Mouse (Mus musculus) MEL-GATA-1-ER (cell line): ENCODE data around the gene Ankrd22.
"Not testable (repeated sequence)": the region's sequence is repeated elsewhere in the genome, so short reads cannot be mapped to it uniquely, and the experiment has no call there.

ENCODE experiments used
- DNase-seq: peaks from one replicate; pipeline ENCODE4 v3.0.0-alpha.2; 2012; ENCODE audit warnings: low read depth; ENCODE audit errors: extremely low read depth

The Ankrd22 gene

DNA sequence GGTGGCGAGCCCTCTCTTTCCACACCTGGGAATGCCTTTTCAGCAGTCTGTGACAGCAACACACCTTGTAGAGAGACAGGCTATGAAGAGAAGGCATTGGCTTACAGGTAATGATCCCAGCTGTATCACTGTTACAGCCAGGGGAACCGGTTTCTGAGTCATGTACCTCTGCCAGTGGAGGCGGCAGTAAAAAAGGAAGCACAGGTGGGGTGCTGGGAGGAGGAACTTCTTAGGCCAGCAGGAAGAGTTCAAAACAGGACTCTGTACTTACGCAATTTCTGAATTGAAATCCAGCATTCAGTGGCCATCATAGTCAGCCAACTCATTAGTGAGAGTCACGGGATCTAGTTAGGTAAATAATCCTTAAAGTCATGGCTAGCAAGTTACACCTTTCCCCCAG, at the start of gene Ankrd22:
Ankrd22 (minus strand) TSS at position 163 of the 400 bp plus-strand sequence.
- no peak for DNase-seq

DNA sequence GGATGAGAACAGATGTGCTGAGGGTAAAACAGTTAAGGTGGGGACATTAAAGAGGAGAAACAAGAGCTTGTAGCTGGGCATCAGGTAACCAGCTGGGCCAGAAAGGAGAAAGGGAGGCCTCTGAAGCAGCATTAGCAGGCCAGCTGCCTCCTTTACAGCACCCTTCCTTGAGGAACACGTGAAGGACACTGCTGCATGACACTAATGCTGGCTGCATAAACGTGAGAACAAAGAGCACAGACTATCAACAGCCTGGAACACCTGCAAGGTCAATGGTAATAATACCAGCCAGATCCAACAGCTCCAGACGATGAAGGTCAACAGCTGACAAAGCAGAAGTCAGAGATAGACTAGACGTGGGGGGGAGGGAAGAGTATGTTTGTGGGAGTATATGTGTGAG, 48.3 kb upstream of the Ankrd22 start:
- DNase-seq, result no peak

DNA sequence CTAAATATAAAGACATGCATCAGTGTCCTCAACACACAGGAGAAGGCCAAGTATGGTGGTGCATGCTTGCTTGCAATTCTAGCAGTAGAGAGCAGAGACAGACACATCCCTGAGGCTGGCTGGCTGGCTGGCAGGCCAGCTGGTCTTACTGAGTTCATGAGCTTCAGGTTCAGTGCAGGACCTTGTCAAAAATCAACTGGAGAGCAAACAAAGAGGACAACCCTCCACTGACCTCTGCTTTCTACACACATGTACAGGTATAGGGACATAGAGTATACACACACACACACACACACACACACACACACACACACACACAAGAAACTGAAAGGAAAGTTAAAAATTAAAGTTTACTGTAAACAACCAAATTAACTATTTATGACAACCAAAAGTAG, 47.4 kb upstream of the Ankrd22 start:
- no peak for DNase-seq

DNA sequence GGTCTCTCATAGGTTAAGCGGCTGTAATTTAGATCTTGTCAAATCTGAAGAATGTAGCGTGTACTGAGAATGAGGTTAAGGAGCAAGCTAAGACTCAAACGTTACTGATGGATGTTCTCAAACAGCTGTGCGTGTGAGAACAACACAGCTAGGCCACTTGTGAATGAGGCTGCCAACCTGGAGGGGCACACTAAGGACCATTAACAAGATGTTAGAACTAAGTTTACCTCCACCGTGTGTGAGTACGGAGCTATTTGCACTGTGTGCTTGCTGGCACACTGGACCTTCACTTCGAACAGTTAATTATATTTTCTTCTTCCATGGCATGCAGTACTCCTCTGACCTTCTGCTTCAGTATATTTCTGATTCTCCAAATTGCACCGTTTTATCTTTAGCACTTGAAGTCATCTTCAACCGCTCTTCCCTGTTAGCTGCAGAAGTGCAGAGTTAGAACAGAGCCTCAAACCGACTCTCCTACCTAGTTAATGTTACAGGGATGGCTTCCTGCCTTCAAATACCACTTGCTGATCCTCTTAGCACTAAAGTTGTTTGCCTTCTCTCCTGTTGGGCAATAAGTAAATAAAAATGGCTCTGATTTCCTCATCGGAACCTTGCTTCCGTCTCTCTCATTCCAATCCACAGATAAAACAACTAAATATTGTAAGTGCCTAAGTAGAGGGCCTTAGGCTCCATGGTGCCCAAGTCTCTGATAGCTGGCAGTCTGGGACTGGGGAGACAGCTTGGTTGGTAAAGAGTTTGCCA, 46.8 kb upstream of the Ankrd22 start:
- DNase-seq, result no peak

DNA sequence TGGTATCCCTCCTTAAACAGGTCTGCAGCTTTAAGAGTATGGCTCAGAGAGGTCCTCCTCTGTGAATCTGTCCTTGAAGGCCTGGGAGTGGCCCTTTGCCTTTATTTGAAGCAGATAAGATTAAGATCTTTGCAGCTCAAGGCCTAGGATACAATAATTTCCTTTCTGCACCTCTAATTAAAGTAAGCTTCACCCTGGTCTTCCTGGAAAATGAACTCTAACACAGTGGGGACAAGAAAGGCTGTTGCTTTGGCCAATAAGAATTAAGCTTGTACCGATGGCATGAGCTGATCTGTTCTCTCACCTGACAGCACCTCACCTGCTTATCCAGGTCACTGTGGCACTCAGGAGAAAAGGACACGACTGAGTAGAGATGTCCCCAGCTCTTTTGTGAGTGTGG, 45.0 kb upstream of the Ankrd22 start:
- no peak for DNase-seq

DNA sequence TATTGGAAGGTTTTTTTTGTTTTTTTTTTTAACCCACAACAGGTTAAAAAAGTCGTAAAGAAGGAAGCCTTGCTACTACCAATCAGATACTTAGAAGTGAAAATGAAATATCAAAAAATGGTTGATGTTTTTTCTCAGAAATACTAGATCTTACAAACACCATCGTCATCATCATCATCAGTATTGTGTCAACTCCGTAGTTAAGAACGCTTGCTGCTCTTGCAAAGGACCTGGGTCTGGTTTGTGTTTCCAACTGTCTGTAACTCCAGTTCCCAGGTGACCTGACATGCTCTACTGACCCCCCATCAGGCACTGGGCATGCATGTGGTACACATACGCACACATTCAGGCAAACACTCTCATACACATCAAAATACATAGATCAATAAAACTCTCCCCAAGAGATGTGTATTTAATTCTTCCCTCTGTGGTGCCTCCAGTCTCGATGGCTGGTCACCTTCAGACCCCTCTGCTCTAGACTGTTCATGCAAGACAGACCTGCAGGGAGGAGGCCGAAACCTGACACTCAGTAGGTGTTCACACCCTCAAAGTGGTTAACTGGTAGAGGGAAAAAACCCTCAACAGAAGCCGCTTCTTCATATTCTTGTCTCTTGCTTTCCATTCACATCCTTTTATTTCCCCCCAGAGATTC, 44.2 kb upstream of the Ankrd22 start:
- no peak for DNase-seq

DNA sequence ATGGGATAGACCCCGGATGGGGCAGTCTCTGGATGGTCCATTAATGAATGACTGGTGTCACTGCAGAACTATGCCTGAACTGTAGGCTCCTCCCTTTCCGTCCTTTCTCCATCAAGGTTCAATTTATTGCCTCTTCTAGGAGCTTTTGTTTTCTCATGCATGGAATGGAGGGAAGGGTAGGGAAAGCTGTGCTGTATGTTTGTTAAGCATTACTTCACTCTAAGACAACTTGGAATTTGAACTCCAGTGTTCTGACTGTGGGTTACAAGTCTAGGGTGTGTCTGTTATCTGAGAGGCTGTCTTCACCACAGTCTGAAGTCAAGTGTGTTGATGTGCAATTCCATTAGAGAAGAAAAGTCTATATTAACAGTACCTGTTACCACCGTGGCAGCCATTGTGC, 43.2 kb upstream of the Ankrd22 start:
- DNase-seq, result no peak

DNA sequence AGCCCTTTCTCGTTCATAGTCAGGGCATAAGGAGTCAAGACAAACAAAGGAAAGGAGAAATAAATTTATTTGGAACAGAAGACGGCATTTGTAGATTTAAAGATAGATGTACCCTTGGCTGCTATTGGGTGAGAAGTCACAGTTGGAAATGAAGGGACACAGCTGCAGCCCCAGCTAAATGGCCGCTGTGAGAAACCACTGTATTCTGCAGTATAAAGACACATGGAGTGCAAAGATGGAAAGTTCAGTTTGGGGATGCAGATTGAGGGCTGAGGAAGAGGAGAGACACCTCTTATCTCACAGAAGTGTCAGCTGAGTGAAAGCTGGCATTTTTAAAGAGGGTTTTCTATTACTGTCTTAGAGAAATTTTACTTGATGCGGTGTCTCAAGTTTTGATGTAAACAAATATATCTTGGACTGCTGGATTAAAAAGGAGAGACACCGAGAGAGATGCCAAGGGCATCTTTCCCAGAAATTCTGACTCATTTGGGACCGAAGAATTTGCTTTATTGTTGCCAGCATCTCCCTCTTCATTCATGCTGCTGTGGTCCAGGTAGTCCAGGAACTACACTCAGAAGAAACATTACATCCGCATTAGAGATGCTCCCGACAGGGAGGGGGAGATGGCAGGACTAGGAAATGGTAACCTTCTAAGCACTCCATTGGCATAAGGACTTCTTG, 41.0 kb upstream of the Ankrd22 start:
- DNase-seq, result no peak

DNA sequence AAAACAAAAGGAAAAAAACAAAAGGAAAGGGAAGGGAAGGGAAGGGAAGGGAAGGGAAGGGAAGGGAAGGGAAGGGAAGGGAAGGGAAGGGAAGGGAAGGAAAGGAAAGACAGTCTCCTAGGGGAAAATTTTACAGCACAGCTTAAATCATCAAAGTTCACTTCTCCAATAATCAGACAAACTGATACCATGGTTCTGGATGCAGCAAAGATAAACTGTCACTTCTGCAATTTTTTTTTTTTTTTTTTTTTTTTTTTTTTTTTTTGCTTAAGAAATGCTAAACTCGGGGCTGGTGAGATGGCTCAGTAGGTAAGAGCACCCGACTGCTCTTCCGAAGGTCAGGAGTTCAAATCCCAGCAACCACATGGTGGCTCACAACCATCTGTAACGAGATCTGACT, 40.3 kb upstream of the Ankrd22 start:
- not testable (repeated sequence) for DNase-seq

DNA sequence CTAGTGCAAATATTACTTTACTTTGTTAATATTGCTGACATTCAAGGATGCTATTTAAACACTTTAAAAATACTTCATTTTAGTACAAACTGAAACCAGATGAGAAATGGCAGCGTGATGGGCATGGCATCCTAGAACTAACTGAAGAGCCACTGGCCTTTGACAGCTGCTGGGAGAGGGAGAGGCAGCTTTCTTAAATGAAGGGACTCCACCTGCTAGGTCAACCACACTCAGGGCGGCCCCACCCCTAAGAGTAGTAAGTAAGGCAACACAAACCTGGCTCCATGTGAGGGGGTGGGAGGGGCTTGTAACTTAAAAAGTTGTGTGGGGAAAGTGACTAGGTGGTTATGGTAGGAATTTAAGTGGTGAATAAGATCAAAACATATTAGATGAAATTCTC, 36.8 kb upstream of the Ankrd22 start:
- no peak for DNase-seq

DNA sequence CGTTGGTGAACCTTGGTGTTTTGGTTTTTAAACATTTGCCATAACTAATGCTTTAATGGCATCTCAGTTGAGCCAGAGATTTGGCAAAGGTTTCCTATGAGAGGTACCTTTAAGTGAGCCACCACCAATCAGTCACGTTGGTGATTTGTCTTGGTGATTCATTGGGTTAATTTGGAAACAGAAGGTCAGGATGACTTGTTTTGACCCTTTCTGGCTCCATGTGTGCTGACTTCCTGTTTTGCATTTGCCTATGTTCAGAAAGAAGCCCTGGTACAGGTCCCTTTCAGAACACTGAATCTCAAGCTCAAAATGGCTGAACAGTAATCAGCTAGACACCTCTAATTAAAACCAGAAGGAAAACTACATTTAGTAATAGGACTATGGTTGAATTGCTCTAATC, 33.6 kb upstream of the Ankrd22 start:
- no peak for DNase-seq

DNA sequence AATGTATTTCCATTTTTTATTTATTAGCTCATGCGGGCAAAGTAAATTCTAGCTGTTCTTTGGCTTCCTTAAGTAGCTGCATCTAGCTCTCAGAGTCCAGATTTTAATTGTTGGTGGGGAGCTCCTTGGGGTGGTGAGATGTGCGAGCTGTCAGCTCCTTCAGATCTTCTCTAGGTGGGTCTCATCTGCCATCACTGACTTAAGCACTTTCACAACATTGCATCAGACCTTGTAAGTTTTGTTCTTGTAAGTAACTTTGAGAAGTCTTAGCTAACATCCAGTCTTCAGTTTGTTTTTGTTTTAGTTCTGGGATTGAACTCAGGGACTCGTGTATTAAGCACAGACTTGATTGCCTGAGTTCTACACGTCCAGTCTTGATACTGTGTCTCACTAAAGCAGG, 33.0 kb upstream of the Ankrd22 start:
- DNase-seq, result no peak

DNA sequence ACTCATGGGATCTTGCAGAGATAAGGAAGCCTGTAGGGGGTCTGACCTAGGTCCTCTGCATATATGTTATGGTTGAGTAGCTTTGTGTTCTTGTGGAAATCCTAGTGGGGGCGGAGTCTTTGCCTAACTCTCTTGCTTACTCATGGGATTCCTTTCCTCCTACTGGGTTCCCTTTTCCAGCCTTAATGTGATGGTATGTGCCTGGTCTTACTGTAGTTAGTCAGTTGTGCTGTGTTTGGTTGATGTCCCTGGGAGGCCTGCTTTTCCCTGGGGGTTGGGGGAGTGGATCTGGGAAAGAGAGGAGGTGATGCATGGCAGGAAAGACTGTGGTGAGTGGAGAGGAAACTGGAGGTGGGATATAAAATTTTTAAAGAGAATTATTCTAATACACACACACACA, 32.2 kb upstream of the Ankrd22 start:
- DNase-seq, result no peak

DNA sequence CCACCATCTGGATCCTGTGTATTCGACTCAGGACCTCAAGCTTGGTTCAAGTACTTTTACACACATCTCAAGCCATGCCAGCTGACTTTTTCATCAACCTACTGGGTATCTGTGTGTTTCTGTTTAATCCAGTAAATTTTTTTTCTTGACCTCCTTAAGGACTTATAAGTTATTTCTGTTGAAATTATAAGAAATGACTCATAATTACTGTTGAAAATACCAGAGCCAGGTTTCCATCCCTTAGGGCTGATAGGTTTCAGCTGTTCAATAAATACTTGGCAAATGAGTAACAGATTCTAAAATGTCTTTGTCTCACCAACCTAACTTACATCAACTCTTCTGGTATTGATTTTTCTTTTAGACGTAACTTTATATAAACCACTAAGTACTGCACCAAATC, 29.2 kb upstream of the Ankrd22 start:
- DNase-seq, result no peak

DNA sequence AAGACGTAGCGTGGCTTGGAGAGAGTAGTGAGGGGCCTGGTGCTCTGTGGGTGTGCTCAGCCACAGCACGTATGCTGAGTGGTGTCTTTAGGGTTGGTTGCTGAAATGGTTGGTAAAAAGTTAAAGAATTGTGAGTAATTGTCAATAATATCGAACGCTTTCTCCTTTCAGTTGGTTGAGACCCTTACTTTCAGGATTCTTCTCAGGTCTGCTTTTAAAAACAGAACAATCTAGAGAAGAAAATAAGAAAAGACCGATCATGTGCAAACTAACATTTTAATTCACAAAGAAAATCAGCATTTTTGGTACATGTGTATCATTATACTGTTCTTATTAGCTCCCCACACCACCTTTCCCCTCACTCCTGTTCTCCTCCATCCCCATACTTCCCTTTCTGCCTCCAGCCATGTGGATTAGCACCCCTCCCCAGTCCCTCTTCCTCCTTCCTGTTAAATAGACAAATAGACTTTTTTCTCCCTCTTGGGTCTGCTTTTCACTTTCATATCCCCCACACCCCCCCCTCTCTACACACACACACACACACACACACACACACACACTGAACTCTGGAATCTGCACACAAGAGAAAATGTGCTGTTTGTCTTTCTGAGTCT, 28.4 kb upstream of the Ankrd22 start:
- DNase-seq, result no peak

DNA sequence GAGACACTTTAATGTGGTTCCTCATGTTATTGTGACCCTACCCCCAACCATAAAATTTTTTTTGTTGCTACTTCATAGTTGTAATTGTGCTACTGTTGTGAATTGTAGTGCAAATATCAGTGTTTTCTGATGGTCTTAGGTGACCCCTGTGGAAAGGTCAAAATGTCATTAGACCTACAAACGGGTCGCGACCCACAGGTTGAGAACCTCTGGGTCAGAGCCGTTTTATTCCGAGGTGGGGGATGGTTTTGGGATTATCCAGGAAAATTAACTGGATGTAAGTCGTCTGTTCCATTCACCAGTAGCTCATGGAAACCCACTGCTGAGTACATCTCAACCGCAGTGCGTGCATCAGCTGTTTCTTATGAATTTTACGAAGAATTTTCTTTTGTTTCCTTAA, 27.8 kb upstream of the Ankrd22 start:
- DNase-seq, result no peak

DNA sequence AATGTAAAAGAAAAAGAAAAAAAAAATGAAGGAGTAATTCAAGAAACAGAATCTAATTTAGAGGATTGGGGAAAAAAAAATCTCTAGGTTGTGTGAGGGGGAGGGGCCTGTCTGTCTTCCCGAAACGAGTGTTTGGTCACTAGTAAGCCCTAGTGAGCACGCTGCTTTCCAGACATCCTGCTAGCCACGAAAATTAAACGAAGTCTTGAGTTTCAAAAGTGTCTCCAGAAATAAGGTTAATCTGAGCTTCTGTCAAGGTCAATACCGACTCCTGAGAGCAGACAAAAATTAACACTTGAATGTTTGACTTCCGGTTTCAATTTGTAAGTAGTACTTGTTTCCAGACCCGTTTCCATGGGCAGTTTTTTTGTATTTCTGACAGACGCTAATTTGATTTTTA, 27.3 kb upstream of the Ankrd22 start:
- DNase-seq, result no peak

DNA sequence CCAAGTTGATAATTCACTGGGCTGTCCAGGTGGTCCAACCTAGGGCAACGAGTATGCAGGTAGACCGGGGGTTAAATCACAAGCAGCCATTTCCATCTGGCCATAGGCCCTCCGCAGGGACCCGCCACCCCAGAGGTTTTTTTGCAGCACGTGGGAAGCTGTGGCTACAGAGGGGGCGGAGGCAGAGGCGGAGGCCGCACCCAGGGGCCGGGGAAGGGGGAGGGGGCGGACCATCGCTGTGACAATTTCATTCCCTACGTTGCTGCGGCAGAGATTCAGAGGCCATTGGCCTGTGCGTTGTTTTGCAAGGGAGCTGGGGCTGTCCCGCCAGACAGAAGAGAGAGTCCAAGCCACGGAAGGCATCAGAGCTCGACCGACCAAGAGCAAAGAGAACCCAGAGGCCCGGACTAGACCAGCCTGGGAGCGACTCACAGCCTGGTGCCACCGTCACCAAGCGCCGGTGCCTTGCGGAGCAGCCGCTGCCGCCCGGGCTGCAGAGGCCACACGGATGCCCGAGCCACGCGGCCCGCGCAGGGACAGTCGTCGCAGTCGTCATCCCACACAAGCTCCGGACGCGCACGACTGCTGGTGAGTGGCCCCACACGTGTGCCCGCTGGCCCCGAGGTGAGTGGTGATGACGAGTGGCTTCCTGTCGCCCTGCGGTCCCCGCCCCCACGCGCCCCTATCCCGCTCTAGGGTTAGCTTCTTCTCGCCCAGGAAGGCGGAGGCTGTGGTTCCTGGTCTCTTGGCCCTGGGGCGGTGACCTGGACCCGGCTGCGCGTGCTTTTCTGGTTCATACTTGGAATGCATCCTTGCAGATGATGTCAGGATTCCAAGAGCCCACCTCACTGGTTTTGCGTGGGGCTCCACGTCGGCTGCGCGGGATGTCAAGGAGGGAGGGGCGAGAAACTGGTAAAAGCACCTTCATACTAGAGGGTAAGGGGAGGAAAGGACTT, 26.4 kb upstream of the Ankrd22 start, which contains the start of gene Stambpl1:
Stambpl1 (plus strand) TSS at position 222 of the 956 bp plus-strand sequence.
- DNase-seq, result no peak

DNA sequence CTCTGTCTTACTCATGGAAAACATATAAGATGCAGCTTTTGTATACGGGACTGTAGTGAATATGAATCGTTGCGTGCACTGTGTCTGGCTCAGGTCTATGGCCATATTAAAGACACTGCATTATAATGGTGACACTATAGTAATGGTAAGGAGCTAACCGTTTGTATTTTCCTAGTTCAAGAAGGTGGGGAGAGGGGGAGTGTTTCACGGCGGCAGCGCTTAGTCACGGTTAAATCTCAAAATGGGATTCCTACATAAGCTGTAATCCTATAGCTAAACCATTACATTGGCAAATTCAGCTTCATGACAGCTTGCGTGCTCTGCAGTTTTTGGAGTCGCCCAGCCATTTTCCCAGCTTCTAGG, 25.8 kb upstream of the Ankrd22 start:
- no peak for DNase-seq

DNA sequence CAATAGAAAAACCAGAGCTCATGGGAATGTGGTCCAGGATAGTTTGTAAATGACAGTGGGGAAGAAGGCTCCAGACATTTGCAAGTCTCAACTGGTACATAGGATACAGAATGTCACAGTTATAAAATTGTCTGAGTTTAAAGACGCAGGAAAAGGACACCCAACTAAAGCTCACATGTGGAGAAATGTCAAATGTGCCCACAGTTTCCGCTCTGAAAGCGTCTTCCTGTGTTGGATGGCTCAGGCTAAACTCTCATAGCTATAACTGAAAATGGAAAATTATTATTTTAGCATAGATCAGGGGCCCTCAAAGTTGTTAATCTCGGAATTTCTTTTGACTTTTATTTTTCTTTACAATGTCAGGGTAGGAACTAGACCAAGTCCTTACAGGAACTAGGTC, 21.0 kb upstream of the Ankrd22 start:
- no peak for DNase-seq

DNA sequence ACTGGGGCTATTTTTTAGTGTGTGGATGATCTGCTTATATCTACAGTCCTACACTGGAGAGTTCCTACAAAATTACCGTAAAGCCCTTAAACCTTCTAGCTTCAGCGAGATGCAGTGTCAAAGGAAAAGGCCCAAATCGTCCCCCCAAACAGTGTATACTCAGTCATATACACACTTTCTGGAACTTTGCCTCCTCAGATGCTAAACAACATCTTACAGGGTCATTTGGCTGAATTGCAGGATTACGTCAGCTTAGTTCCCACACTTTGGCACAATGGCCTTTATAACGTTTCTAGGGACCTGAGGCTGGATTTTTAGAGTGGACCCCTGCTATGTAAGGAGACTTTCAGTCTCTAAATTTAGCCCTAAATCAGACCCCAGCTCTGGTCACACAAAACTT, 16.6 kb upstream of the Ankrd22 start:
- no peak for DNase-seq
